Mouse (Mus musculus) liver, adult 2 months (tissue): ENCODE measurements around the gene Wipf3.

ENCODE experiments used
- CTCF ChIP-seq: fragments of 200-500 bp; IDR thresholded peaks from 2 replicates; pipeline ENCODE4 v1.5.1; 2011; ENCODE audit warnings: low read depth, low read length, control low read depth
- POLR2A ChIP-seq: fragments of 200-500 bp; IDR thresholded peaks from 2 replicates; pipeline ENCODE4 v1.6.1; 2011; ENCODE audit warnings: low read length, control low read depth; ENCODE audit not compliant: insufficient read depth; ENCODE audit errors: extremely low read depth

GRCm38 (mm10) chr6:54388690-54389275 lies 40.6 kb upstream of the Wipf3 start:
- TF ChIP-seq CTCF = no peak
- TF ChIP-seq POLR2A = no peak
